Mouse (Mus musculus) forebrain, postnatal 0 days (tissue): ENCODE measurements around the gene Prlhr. TPM values are rescaled to one million over a fixed set of nuclear protein-coding genes. Genes with fewer than 3 reads are reported as not detected.

ENCODE experiments used
- ATAC-seq: fragments of 200-750 bp; cut with Nextera tagmentation; 2 replicates; pipeline ENCODE4 v1.8.0; 2017; ENCODE audit warnings: mild to moderate bottlenecking, moderate library complexity
- DNase-seq: peaks from one replicate; pipeline ENCODE4 v3.0.0-alpha.2; 2015
- H3K27ac ChIP-seq: fragments of 300-500 bp; sonication (generic); 2 replicates; pipeline ENCODE4 v1.5.1; 2014; ENCODE audit warnings: low read depth, mild to moderate bottlenecking, antibody characterized with exemption, low read length, moderate library complexity, mixed read lengths
- H3K27me3 ChIP-seq: fragments of 300-500 bp; sonication (generic); 2 replicates; pipeline ENCODE4 v1.6.1; 2014; ENCODE audit warnings: mild to moderate bottlenecking, low read length, mixed read lengths; ENCODE audit not compliant: insufficient read depth
- H3K36me3 ChIP-seq: fragments of 300-500 bp; sonication (generic); 2 replicates; pipeline ENCODE4 v1.6.1; 2014; ENCODE audit warnings: mild to moderate bottlenecking, moderate library complexity; ENCODE audit not compliant: insufficient read depth
- H3K4me1 ChIP-seq: fragments of 300-500 bp; sonication (generic); 2 replicates; pipeline ENCODE4 v1.6.1; 2014; ENCODE audit warnings: antibody characterized with exemption; ENCODE audit not compliant: insufficient read depth
- H3K4me2 ChIP-seq: fragments of 300-500 bp; sonication (generic); 2 replicates; pipeline ENCODE4 v1.6.1; 2014; ENCODE audit warnings: low read depth, mild to moderate bottlenecking, moderate library complexity
- H3K4me3 ChIP-seq: fragments of 300-500 bp; sonication (generic); 2 replicates; pipeline ENCODE4 v1.5.1; 2014; ENCODE audit warnings: low read depth, low read length, mixed read lengths
- H3K9ac ChIP-seq: fragments of 300-500 bp; sonication (generic); 2 replicates; pipeline ENCODE4 v1.6.1; 2014; ENCODE audit warnings: mild to moderate bottlenecking
- H3K9me3 ChIP-seq: fragments of 300-500 bp; sonication (generic); 2 replicates; pipeline ENCODE4 v1.6.1; 2016; ENCODE audit warnings: low read length
- CTCF ChIP-seq: sonication (generic); IDR thresholded peaks from 2 replicates; pipeline ENCODE4 v1.5.1; 2016; ENCODE audit warnings: antibody characterized with exemption, control low read depth, low read depth
- WGBS: fragments of 180-500 bp; shearing (Covaris S2); extraction: QIAGEN DNeasy Blood & Tissue Kit; methylation state at CpG from one replicate; pipeline ENCODE4 v1.1.7; 2014; 5-methylcytosine and 5-hydroxymethylcytosine counted together
- polyA plus RNA-seq: library from polyadenylated mRNA; unstranded; fragments of >200 nt; fragmentation: Nextera tagmentation; extraction: Ambion mirVana; gene quantifications from 2 replicates; pipeline ENCODE4 v1.2.1, GENCODE M21; 2015
- total RNA-seq: library from RNA; depleted of rRNA; stranded (reverse); fragments of >200 nt; gene quantifications from 2 replicates; pipeline ENCODE4 v1.2.3, GENCODE M21; 2014

Prlhr gene
- total and polyA plus RNA-seq, 2 experiments from 2014 or later = 0.10 to 1.7 TPM

GRCm38 (mm10) chr19:60485261-60485660 is 17.2 kb upstream of the Prlhr start:
- Histone ChIP-seq H3K4me2 (no peak overlapping the region), H3K27ac (no peak overlapping the region), H3K27me3 (no peaks in the 10 kb centered on the region; the same call in 1 of the 2 replicates), H3K4me3 (no peak overlapping the region), H3K9me3 (no peaks in the 10 kb centered on the region), H3K36me3 (no peaks in the 10 kb centered on the region), H3K4me1 (no peaks in the 10 kb centered on the region), H3K9ac (no peak overlapping the region)
- ATAC-seq (no peak), DNase-seq (no peak)
- TF ChIP-seq CTCF = no peak

- no peaks in the 10 kb centered on the region for H3K9me3 ChIP-seq
- no peak for DNase-seq
- H3K4me3 ChIP-seq = no peak overlapping the region
- no peak overlapping the region for H3K27ac ChIP-seq
- H3K36me3 ChIP-seq = no peaks in the 10 kb centered on the region
- no peak overlapping the region for H3K9ac ChIP-seq
- no peak for ATAC-seq
- no peak overlapping the region for H3K4me2 ChIP-seq
- TF ChIP-seq CTCF = no peak
- 54% methylated on average over 1 of the region's 1 CpGs for whole genome bisulfite sequencing
- H3K27me3 ChIP-seq = no peaks in the 10 kb centered on the region
- H3K4me1 ChIP-seq = no peaks in the 10 kb centered on the region
Observed at GRCm38 (mm10) chr19:60478859-60479258, 10.8 kb upstream of the Prlhr start.

- no peak for TF ChIP-seq CTCF
- no peaks in the 10 kb centered on the region for H3K27me3 ChIP-seq
- WGBS = 43% methylated on average over 2 of the region's 2 CpGs
- no peak overlapping the region for H3K4me3 ChIP-seq
- no peaks in the 10 kb centered on the region for H3K4me1 ChIP-seq
- no peaks in the 10 kb centered on the region for H3K9me3 ChIP-seq
- no peak overlapping the region for H3K9ac ChIP-seq
- DNase-seq (no peak), ATAC-seq (no peak)
- H3K27ac ChIP-seq = no peak overlapping the region
- no peak overlapping the region for H3K4me2 ChIP-seq
- H3K36me3 ChIP-seq = no peaks in the 10 kb centered on the region
Observed at GRCm38 (mm10) chr19:60477788-60478187, 9.7 kb upstream of the Prlhr start.

DNA sequence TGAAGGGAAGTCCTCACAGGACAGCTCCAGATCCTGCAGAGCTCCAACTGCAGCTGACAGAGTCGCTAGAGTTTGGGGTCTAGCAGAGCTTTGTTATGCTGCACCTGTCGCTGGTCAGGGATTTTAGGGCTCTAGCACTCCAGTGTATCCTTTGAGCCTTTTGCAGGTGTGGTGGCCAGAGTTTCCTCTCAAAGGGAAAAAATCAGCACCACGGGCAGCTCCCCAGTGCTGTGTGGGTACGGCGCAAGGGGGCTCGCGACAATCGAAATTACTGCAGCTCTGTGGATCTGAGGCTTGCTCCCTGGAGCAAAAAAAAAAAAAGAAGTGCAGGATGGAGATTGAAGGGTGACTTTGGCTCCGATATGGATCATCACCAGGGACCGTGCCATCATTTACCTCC is 742 bp upstream of the Prlhr start:
- DNase-seq = peak; percentile 48
- Histone ChIP-seq H3K9me3 (no peaks in the 10 kb centered on the region), H3K36me3 (no peaks in the 10 kb centered on the region), H3K27me3 (peaks cover 62% of the 10 kb centered on the region), H3K4me2 (peak overlapping the region; percentile 56), H3K4me3 (peak overlapping the region; percentile 28), H3K27ac (no peak overlapping the region), H3K4me1 (no peaks in the 10 kb centered on the region; the same call in none of the 2 replicates), H3K9ac (no peak overlapping the region)
- ATAC-seq = no peak
- 3% methylated on average over 10 of the region's 10 CpGs for WGBS
- TF ChIP-seq CTCF = no peak

GRCm38 (mm10) chr19:60467588-60468007 is 506 bp downstream of the Prlhr start:
- DNase-seq (no peak), ATAC-seq (0 out of 2 replicates have a peak, but pooled peaks have one; percentile 21)
- TF ChIP-seq CTCF = no peak
- WGBS = 8% methylated on average over 31 of the region's 31 CpGs
- Histone ChIP-seq H3K4me3 (peak overlapping the region; percentile 28), H3K27me3 (peaks cover 62% of the 10 kb centered on the region), H3K4me1 (no peaks in the 10 kb centered on the region; the same call in none of the 2 replicates), H3K36me3 (no peaks in the 10 kb centered on the region), H3K9ac (peak overlapping the region; percentile 37), H3K9me3 (no peaks in the 10 kb centered on the region), H3K4me2 (peak overlapping the region; percentile 56), H3K27ac (no peak overlapping the region)

- Histone ChIP-seq H3K27me3 (peaks cover 62% of the 10 kb centered on the region), H3K4me3 (peak overlapping the region; percentile 28), H3K9ac (peak overlapping the region; percentile 37), H3K9me3 (no peaks in the 10 kb centered on the region), H3K27ac (no peak overlapping the region), H3K36me3 (no peaks in the 10 kb centered on the region), H3K4me2 (peak overlapping the region; percentile 56), H3K4me1 (no peaks in the 10 kb centered on the region; the same call in none of the 2 replicates)
- WGBS = 3% methylated on average over 41 of the region's 41 CpGs
- TF ChIP-seq CTCF = peak; percentile 82
- DNase-seq (peak; percentile 83), ATAC-seq (peak; percentile 86)
Observed at GRCm38 (mm10) chr19:60466953-60467570, 1.0 kb downstream of the Prlhr start.

- Histone ChIP-seq H3K36me3 (no peaks in the 10 kb centered on the region), H3K27ac (no peak overlapping the region), H3K4me1 (no peaks in the 10 kb centered on the region; the same call in none of the 2 replicates), H3K4me2 (no peak overlapping the region), H3K27me3 (peaks cover 57% of the 10 kb centered on the region), H3K9ac (no peak overlapping the region), H3K4me3 (no peak overlapping the region), H3K9me3 (no peaks in the 10 kb centered on the region)
- 42% methylated on average over 2 of the region's 2 CpGs for WGBS
- DNase-seq = no peak
- ATAC-seq = no peak
- no peak for TF ChIP-seq CTCF
Observed at GRCm38 (mm10) chr19:60465726-60466125, 2.4 kb downstream of the Prlhr start.
